11 mouse cellular contexts compared by ENCODE assay signal in the genomic region with DNA sequence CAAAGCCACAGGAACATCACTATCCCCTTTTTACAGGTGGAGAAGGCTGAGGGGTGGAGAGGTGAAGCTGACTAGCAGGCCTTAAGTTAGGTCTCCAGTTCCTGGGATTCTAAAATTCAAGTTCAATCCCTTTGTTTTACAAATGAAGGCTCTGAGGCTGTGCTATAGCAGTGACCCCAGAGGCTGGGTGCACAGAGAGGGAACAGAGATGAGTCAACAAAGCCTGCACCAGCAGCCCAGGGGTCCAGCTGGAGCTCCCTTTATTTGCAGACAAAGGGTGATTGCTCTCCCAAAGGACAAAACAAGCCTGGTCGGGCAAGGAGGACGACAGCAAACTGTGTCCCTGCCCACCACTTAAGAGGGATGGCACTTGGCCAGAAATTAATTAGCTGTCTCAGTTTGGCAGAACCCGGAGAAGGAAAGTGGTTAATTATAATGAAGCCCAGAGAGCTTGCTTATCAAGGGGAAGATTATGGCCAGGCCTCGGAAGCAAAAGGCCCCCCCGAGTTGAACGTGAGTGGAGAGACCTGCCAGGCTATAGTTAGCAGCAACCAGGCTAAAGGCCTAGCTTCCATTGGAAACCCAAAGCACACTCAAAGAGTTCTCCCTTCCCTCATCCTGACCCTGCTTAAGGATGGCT. TPM values are rescaled to one million over a fixed set of nuclear protein-coding genes. Genes with fewer than 3 reads are reported as not detected.
DNase-seq lines count a peak whose midpoint lies in the region; ATAC-seq lines count a peak whose summit lies in the region.
"Had no signal": no experiment of that assay in that cellular context is flagged by ENCODE, and none has a peak within 500 bp of the region (broad histone marks: within the 10 kb centered on the region; RNA-seq: fewer than 3 reads in every experiment).

No protein-coding gene starts in this region.

- no peak overlapping the region for H3K4me2 ChIP-seq in hindbrain, embryonic 16.5 days (ENCODE audit: low read length)
- no peak overlapping the region for H3K4me2 ChIP-seq in neural tube, embryonic 14.5 days (ENCODE audit: low read depth, low read length)
- H3K4me2 ChIP-seq: limb, embryonic 12.5 days had no signal

- H3K9me3 ChIP-seq in hindbrain, embryonic 16.5 days (ENCODE audit: control insufficient read depth, low read length) = no peaks in the 10 kb centered on the region
- no peaks in the 10 kb centered on the region for H3K9me3 ChIP-seq in neural tube, embryonic 14.5 days (ENCODE audit: control insufficient read depth, low read length)
- H3K9me3 ChIP-seq: limb, embryonic 12.5 days had no signal

- DNase-seq in layer of hippocampus, adult 9-11 months = peak; percentile 34
- no peak for DNase-seq in layer of hippocampus, postnatal 36 days
- peak; percentile 55 to 76 for DNase-seq in heart, adult 18-20 months
- DNase-seq in kidney, postnatal 4 days = no peak
- no peak for DNase-seq in gastrocnemius, postnatal 10 days
- DNase-seq: thymus, postnatal 25 days had no signal

- ATAC-seq in hindbrain, embryonic 16.5 days = no peak; the same call in 1 of the 2 replicates
- ATAC-seq in neural tube, embryonic 14.5 days (ENCODE audit: low read depth) = 0 out of 2 replicates have a peak, but pooled peaks have one; percentile 21
- no peak for ATAC-seq in granulocyte monocyte progenitor cell, adult 5-6 weeks (replicated peaks; ENCODE audit: poor library complexity, severe bottlenecking)

- H3K9ac ChIP-seq in hindbrain, embryonic 16.5 days (ENCODE audit: low read depth, low read length) = no peak overlapping the region
- no peak overlapping the region for H3K9ac ChIP-seq in neural tube, embryonic 14.5 days (replicated peaks; ENCODE audit: low read depth, low read length)
- H3K9ac ChIP-seq: limb, embryonic 12.5 days had no signal

- H3K27me3 ChIP-seq in hindbrain, embryonic 16.5 days (replicated peaks; ENCODE audit: control insufficient read depth, insufficient read depth, low read length) = no peaks in the 10 kb centered on the region
- H3K27me3 ChIP-seq in neural tube, embryonic 14.5 days (ENCODE audit: control insufficient read depth, insufficient read depth, low read length) = no peaks in the 10 kb centered on the region

- WGBS in hindbrain, embryonic 16.5 days = 7% methylated on average over 6 of the region's 6 CpGs
- 11% methylated on average over 6 of the region's 6 CpGs for WGBS in neural tube, embryonic 14.5 days

- peak overlapping the region; percentile 34; the same call in 1 of the 2 replicates for H3K27ac ChIP-seq in hindbrain, embryonic 16.5 days (ENCODE audit: low read depth, low read length)
- peak overlapping the region; percentile 28; the same call in 1 of the 2 replicates for H3K27ac ChIP-seq in neural tube, embryonic 14.5 days (ENCODE audit: low read depth, low read length)
- H3K27ac ChIP-seq: limb, embryonic 12.5 days had no signal

- no peaks in the 10 kb centered on the region for H3K36me3 ChIP-seq in hindbrain, embryonic 16.5 days (ENCODE audit: control insufficient read depth, insufficient read depth, low read length)
- H3K36me3 ChIP-seq in neural tube, embryonic 14.5 days (ENCODE audit: control insufficient read depth, insufficient read depth, low read length) = no peaks in the 10 kb centered on the region
- H3K36me3 ChIP-seq: limb, embryonic 12.5 days had no signal

- peaks cover 2% of the 10 kb centered on the region; the same call in 1 of the 2 replicates for H3K4me1 ChIP-seq in hindbrain, embryonic 16.5 days (ENCODE audit: control insufficient read depth, insufficient read depth, low read depth, low read length)
- peaks cover 7% of the 10 kb centered on the region; the same call in 1 of the 2 replicates for H3K4me1 ChIP-seq in neural tube, embryonic 14.5 days (ENCODE audit: control insufficient read depth, insufficient read depth, low read length)

- H3K4me3 ChIP-seq in hindbrain, embryonic 16.5 days (ENCODE audit: low read length) = no peak overlapping the region
- H3K4me3 ChIP-seq in neural tube, embryonic 14.5 days (ENCODE audit: low read depth, low read length) = no peak overlapping the region
- H3K4me3 ChIP-seq: limb, embryonic 12.5 days had no signal

RNA-seq across cellular contexts. Expression of gene Oprd1, which starts 15.2 kb away (rescaled TPM):
- total RNA-seq in layer of hippocampus, postnatal 36 days (2021) = 10 to 100 TPM; 10.7 to 11.3 TPM
- total RNA-seq in heart, adult 18-20 months (2021) = under 1 TPM; 0.17 to 0.18 TPM
- polyA plus RNA-seq in hindbrain, embryonic 16.5 days (2015; fragmentation: Nextera tagmentation; extraction: Ambion mirVana) = 0.86 and 1.4 TPM in 2 replicates
- polyA plus RNA-seq in neural tube, embryonic 14.5 days (2014; fragmentation: Nextera tagmentation; extraction: Ambion mirVana) = 0.63 and 0.95 TPM in 2 replicates
- not detected in 2 replicates for total RNA-seq in granulocyte monocyte progenitor cell, adult 5-6 weeks (2014; fragmentation: Nextera tagmentation)
- not detected in 2 replicates for total RNA-seq in granulocyte monocyte progenitor cell, adult 5-6 weeks (2017)
- not detected for total RNA-seq in gastrocnemius, postnatal 10 days (2021)

RNA-seq across cellular contexts. Expression of gene Epb41, which starts 54.0 kb away (rescaled TPM):
- total RNA-seq in layer of hippocampus, postnatal 36 days (2021) = 10 to 100 TPM; 16.9 to 23.7 TPM
- total RNA-seq in heart, adult 18-20 months (2021) = 100 to 1,000 TPM; 110 to 142 TPM
- 43.1 and 60.9 TPM in 2 replicates for polyA plus RNA-seq in hindbrain, embryonic 16.5 days (2015; fragmentation: Nextera tagmentation; extraction: Ambion mirVana)
- polyA plus RNA-seq in neural tube, embryonic 14.5 days (2014; fragmentation: Nextera tagmentation; extraction: Ambion mirVana) = 68.1 and 86.1 TPM in 2 replicates
- total RNA-seq in granulocyte monocyte progenitor cell, adult 5-6 weeks (2014; fragmentation: Nextera tagmentation) = 66.9 and 75.3 TPM in 2 replicates
- total RNA-seq in granulocyte monocyte progenitor cell, adult 5-6 weeks (2017) = 51.4 and 53.0 TPM in 2 replicates
- total RNA-seq in gastrocnemius, postnatal 10 days (2021) = 10 to 100 TPM; 51.7 to 54.5 TPM

RNA-seq across cellular contexts. Expression of gene Gm10300, which starts 54.6 kb away (rescaled TPM):
- total RNA-seq in layer of hippocampus, postnatal 36 days (2021) = not detected
- total RNA-seq in heart, adult 18-20 months (2021) = under 1 TPM in 1 of 2 experiments, not detected in 1; 0.13 TPM
- 0.09 TPM in 1 of 2 replicates, not detected in the other for polyA plus RNA-seq in hindbrain, embryonic 16.5 days (2015; fragmentation: Nextera tagmentation; extraction: Ambion mirVana)
- polyA plus RNA-seq in neural tube, embryonic 14.5 days (2014; fragmentation: Nextera tagmentation; extraction: Ambion mirVana) = not detected in 2 replicates
- not detected in 2 replicates for total RNA-seq in granulocyte monocyte progenitor cell, adult 5-6 weeks (2014; fragmentation: Nextera tagmentation)
- total RNA-seq in granulocyte monocyte progenitor cell, adult 5-6 weeks (2017) = 0.30 and 0.31 TPM in 2 replicates
- under 1 TPM in 1 of 2 experiments, not detected in 1; 0.18 TPM for total RNA-seq in gastrocnemius, postnatal 10 days (2021)
- polyA plus RNA-seq: frontal cortex, adult 2 months had no signal

Comparison
In these comparisons a context has a peak if more than half of its experiments do, and no peak if none do; other contexts are left out.
1. DNase-seq: peak in layer of hippocampus, adult 9-11 months (single experiment) and heart, adult 18-20 months (2 of 2); none in layer of hippocampus, postnatal 36 days (0 of 2), kidney, postnatal 4 days (0 of 2) and gastrocnemius, postnatal 10 days (single experiment).
2. RNA of gene Oprd1, which starts 15.2 kb away (total RNA-seq): 10.7 to 11.3 TPM in layer of hippocampus, postnatal 36 days; 0.17 to 0.18 TPM in heart, adult 18-20 months, not detected in gastrocnemius, postnatal 10 days and not detected in granulocyte monocyte progenitor cell, adult 5-6 weeks; every median in the first group is over 4 times any median in the second.